Mouse (Mus musculus) cerebellum, adult 8-10 months (tissue): Measurements from ENCODE around the gene Pde4dip.

Source experiments
- DNase-seq: peaks from one replicate; pipeline ENCODE4 v3.0.0; 2022

The Pde4dip gene

GRCm38 (mm10) chr3:97900516-97901490 lies 12.3 kb upstream of the Pde4dip start, which contains the start of gene Sec22b:
Gene Sec22b, plus strand, starts transcription at chr3:97901190.
- DNase-seq = peak; percentile 91

GRCm38 (mm10) chr3:97898381-97898780 lies 9.9 kb upstream of the Pde4dip start:
- no peak for DNase-seq

GRCm38 (mm10) chr3:97894695-97895094 lies 6.2 kb upstream of the Pde4dip start:
- no peak for DNase-seq

GRCm38 (mm10) chr3:97890205-97890604 lies 1.7 kb upstream of the Pde4dip start:
- DNase-seq = no peak

- no peak for DNase-seq
Measured at GRCm38 (mm10) chr3:97887785-97888167, 731 bp downstream of the Pde4dip start.

GRCm38 (mm10) chr3:97881576-97881975 lies 6.9 kb downstream of the Pde4dip start:
- no peak for DNase-seq

- DNase-seq = peak; percentile 63
Measured at GRCm38 (mm10) chr3:97879222-97879621, 9.3 kb downstream of the Pde4dip start.

- DNase-seq = no peak
Measured at GRCm38 (mm10) chr3:97876259-97876658, 12.2 kb downstream of the Pde4dip start.

GRCm38 (mm10) chr3:97874777-97875176 lies 13.7 kb downstream of the Pde4dip start:
- DNase-seq = no peak

- DNase-seq = no peak
Measured at GRCm38 (mm10) chr3:97869730-97870129, 18.8 kb downstream of the Pde4dip start.

GRCm38 (mm10) chr3:97868733-97869132 lies 19.8 kb downstream of the Pde4dip start:
- DNase-seq = no peak

- DNase-seq = peak; percentile 57
Measured at GRCm38 (mm10) chr3:97868024-97868689, 20.4 kb downstream of the Pde4dip start.

- no peak for DNase-seq
Measured at GRCm38 (mm10) chr3:97867221-97868023, 21.1 kb downstream of the Pde4dip start.

GRCm38 (mm10) chr3:97866696-97867095 lies 21.8 kb downstream of the Pde4dip start:
- DNase-seq = no peak

- no peak for DNase-seq
Measured at GRCm38 (mm10) chr3:97860820-97861451, 27.6 kb downstream of the Pde4dip start.

GRCm38 (mm10) chr3:97859400-97859799 lies 29.1 kb downstream of the Pde4dip start:
- no peak for DNase-seq

GRCm38 (mm10) chr3:97854575-97855384 lies 33.7 kb downstream of the Pde4dip start:
- peak; percentile 65 for DNase-seq

- no peak for DNase-seq
Measured at GRCm38 (mm10) chr3:97851803-97852202, 36.7 kb downstream of the Pde4dip start.

GRCm38 (mm10) chr3:97847626-97848025 lies 40.9 kb downstream of the Pde4dip start:
- no peak for DNase-seq

GRCm38 (mm10) chr3:97846448-97846847 lies 42.1 kb downstream of the Pde4dip start:
- DNase-seq = no peak

GRCm38 (mm10) chr3:97844821-97845201 lies 43.7 kb downstream of the Pde4dip start:
- no peak for DNase-seq
